Mouse (Mus musculus) right cerebral cortex, adult 18-20 months (tissue): ENCODE measurements around the gene Lypla2.
A peak's percentile ranks its signal among the peaks of the same experiment; 100 is the strongest.
"Not testable (repeated sequence)": the region's sequence is repeated elsewhere in the genome, so short reads cannot be mapped to it uniquely, and the experiment has no call there.

Source experiments
- DNase-seq: peaks from one replicate; pipeline ENCODE4 v3.0.0; 2022; ENCODE audit warnings: mixed read lengths

Gene Lypla2

GRCm38 (mm10) chr4:135972556-135972906, at the start of gene Lypla2:
Lypla2 (minus strand) TSS chr4:135972626.
- DNase-seq = peak; percentile 94

- peak; percentile 99 for DNase-seq
These were observed 49.2 kb upstream of the Lypla2 start, which contains the start of gene Eloa for GRCm38 (mm10) chr4:136021549-136022047. Eloa (minus strand) TSS chr4:136021763.

- DNase-seq = no peak
These were observed 48.5 kb upstream of the Lypla2 start for GRCm38 (mm10) chr4:136020743-136021548.

- no peak for DNase-seq
These were observed 43.7 kb upstream of the Lypla2 start for GRCm38 (mm10) chr4:136016059-136016602.

- no peak for DNase-seq
These were observed 38.2 kb upstream of the Lypla2 start for GRCm38 (mm10) chr4:136010586-136010985.

- DNase-seq = no peak
These were observed 36.5 kb upstream of the Lypla2 start for GRCm38 (mm10) chr4:136008782-136009447.

GRCm38 (mm10) chr4:136006821-136007220, 34.4 kb upstream of the Lypla2 start:
- no peak for DNase-seq

GRCm38 (mm10) chr4:136004921-136005320, 32.5 kb upstream of the Lypla2 start:
- DNase-seq = no peak

GRCm38 (mm10) chr4:136004107-136004675, 31.8 kb upstream of the Lypla2 start:
- no peak for DNase-seq

- no peak for DNase-seq
These were observed 22.7 kb upstream of the Lypla2 start for GRCm38 (mm10) chr4:135995118-135995517.

- DNase-seq = no peak
These were observed 21.5 kb upstream of the Lypla2 start for GRCm38 (mm10) chr4:135993941-135994340.

- DNase-seq = no peak
These were observed 15.3 kb upstream of the Lypla2 start for GRCm38 (mm10) chr4:135987714-135988113.

GRCm38 (mm10) chr4:135986943-135987710, 14.7 kb upstream of the Lypla2 start, which contains the start of gene Pithd1:
Pithd1 (minus strand) TSS chr4:135987264.
- DNase-seq = peak; percentile 93

GRCm38 (mm10) chr4:135986301-135986942, 14.0 kb upstream of the Lypla2 start:
- DNase-seq = no peak

GRCm38 (mm10) chr4:135985769-135986168, 13.3 kb upstream of the Lypla2 start:
- no peak for DNase-seq

GRCm38 (mm10) chr4:135985193-135985592, 12.8 kb upstream of the Lypla2 start:
- DNase-seq = no peak

GRCm38 (mm10) chr4:135984556-135984955, 12.1 kb upstream of the Lypla2 start:
- no peak for DNase-seq

- peak; percentile 89 for DNase-seq
These were observed 9.2 kb upstream of the Lypla2 start for GRCm38 (mm10) chr4:135981524-135982063.

- not testable (repeated sequence) for DNase-seq
These were observed 7.8 kb upstream of the Lypla2 start for GRCm38 (mm10) chr4:135980223-135980622.

- DNase-seq = no peak
These were observed 3.7 kb upstream of the Lypla2 start for GRCm38 (mm10) chr4:135976146-135976545.
